Mouse (Mus musculus) MEL (cell line): ENCODE measurements around the gene Abhd2.

Experiments
- CTCF ChIP-seq, 3 experiments: IDR thresholded peaks in 2 of 3; conservative IDR thresholded peaks in 1 of 3; 2 replicates each; pipeline ENCODE4 v1.5.1; 2011 to 2012; ENCODE audit warnings: low read length in 3 of 3, low read depth in 2 of 3, mild to moderate bottlenecking in 2 of 3, improper control_type of control experiment in 1 of 3, inconsistent platforms in 1 of 3, mixed read lengths in 1 of 3, moderate library complexity in 1 of 3; ENCODE audit not compliant: control insufficient read depth in 1 of 3, insufficient read depth in 1 of 3, poor library complexity in 1 of 3, severe bottlenecking in 1 of 3
- MAX ChIP-seq: IDR thresholded peaks from 2 replicates; pipeline ENCODE4 v1.6.1; 2011; ENCODE audit warnings: low read length, improper control_type of control experiment
- MEF2A ChIP-seq: IDR thresholded peaks from 2 replicates; pipeline ENCODE4 v1.6.1; 2014; ENCODE audit warnings: low read depth, mild to moderate bottlenecking, inconsistent platforms, low read length, improper control_type of control experiment; ENCODE audit not compliant: poor library complexity, insufficient replicate concordance, severe bottlenecking; ENCODE audit errors: extremely low read depth
- MXI1 ChIP-seq: IDR thresholded peaks from 2 replicates; pipeline ENCODE4 v1.6.1; 2011; ENCODE audit warnings: mild to moderate bottlenecking, low read depth, low read length, improper control_type of control experiment
- MYB ChIP-seq: IDR thresholded peaks from 2 replicates; pipeline ENCODE4 v1.6.1; 2011; ENCODE audit warnings: mild to moderate bottlenecking, low read depth, low read length, improper control_type of control experiment
- POLR2A ChIP-seq, 2 experiments: IDR thresholded peaks; 2 replicates each; pipeline ENCODE4 v1.6.1; 2011 to 2012; ENCODE audit warnings: low read length in 2 of 2, mild to moderate bottlenecking in 2 of 2, control low read depth in 1 of 2, improper control_type of control experiment in 1 of 2, low read depth in 1 of 2, moderate library complexity in 1 of 2; ENCODE audit not compliant: control insufficient read depth in 1 of 2, insufficient read depth in 1 of 2, poor library complexity in 1 of 2
- TAL1 ChIP-seq: IDR thresholded peaks from 2 replicates; pipeline ENCODE4 v1.6.1; 2012; ENCODE audit warnings: mild to moderate bottlenecking, inconsistent platforms, low read length, moderate library complexity, mixed read lengths
- TCF12 ChIP-seq: IDR thresholded peaks from 2 replicates; pipeline ENCODE4 v1.6.1; 2014; ENCODE audit warnings: low read depth, mild to moderate bottlenecking, inconsistent platforms, low read length, improper control_type of control experiment, moderate library complexity
- USF1 ChIP-seq: IDR thresholded peaks from 2 replicates; pipeline ENCODE4 v1.6.1; 2014; ENCODE audit warnings: low read depth, mild to moderate bottlenecking, inconsistent platforms, low read length, improper control_type of control experiment, moderate library complexity

GRCm38 (mm10) chr7:79249581-79249980, 23.4 kb upstream of the Abhd2 start:
- TF ChIP-seq TAL1 (no peak), POLR2A (IDR thresholded peaks at IDR 0.05; ENCODE audit: control insufficient read depth in 1 of 2, insufficient read depth in 1 of 2, low read depth in 1 of 2, low read length in 2 of 2, poor library complexity in 1 of 2) (no peak), MAX (no peak), MEF2A (no peak), MXI1 (no peak), USF1 (no peak), MYB (no peak), CTCF (IDR thresholded peaks at IDR 0.05 in 2 of 3, conservative IDR thresholded peaks at IDR 0.05 in 1 of 3; ENCODE audit: control insufficient read depth in 1 of 3, insufficient read depth in 1 of 3, low read depth in 2 of 3, low read length in 3 of 3, poor library complexity in 1 of 3, severe bottlenecking in 1 of 3) (no peak), TCF12 (no peak)
